Mouse (Mus musculus): ENCODE measurements at regions not wholly inside any gene's neighbourhood (a gene's known extent, or its start where the extent isn't known, plus 50 kb on each side); places are given as distances from the start of the nearest gene placed in this dataset.

- Histone ChIP-seq H3K36me3 (ENCODE audit: control insufficient read depth, insufficient read depth, low read length) (no peaks in the 10 kb centered on the region), H3K4me3 (ENCODE audit: insufficient read depth, low read depth, low read length) (no peak overlapping the region), H3K27me3 (replicated peaks; ENCODE audit: control insufficient read depth, insufficient read depth, low read length) (no peaks in the 10 kb centered on the region), H3K4me1 (ENCODE audit: control insufficient read depth, insufficient read depth, low read length) (no peaks in the 10 kb centered on the region), H3K27ac (ENCODE audit: insufficient read depth, low read depth, low read length) (no peak overlapping the region)
- WGBS: 80% methylated on average over 7 of the region's 7 CpGs
- no peak for DNase-seq
- TF ChIP-seq POLR2A (IDR thresholded peaks at IDR 0.05; ENCODE audit: low read depth, low read length) (no peak), CTCF (conservative IDR thresholded peaks at IDR 0.05; ENCODE audit: insufficient read depth, insufficient read length, low read depth, low read length) (no peak)
Measured at GRCm38 (mm10) chr3:27779892-27780291, 68.8 kb upstream of the Fndc3b start.

GRCm38 (mm10) chr3:27777751-27778150, 66.6 kb upstream of the Fndc3b start:
- H3K4me3 ChIP-seq (ENCODE audit: insufficient read depth, low read depth, low read length): no peak overlapping the region
- DNase-seq: no peak
- 87% methylated on average over 6 of the region's 6 CpGs for WGBS
- H3K4me1 ChIP-seq (ENCODE audit: control insufficient read depth, insufficient read depth, low read length): no peaks in the 10 kb centered on the region
- no peak overlapping the region for H3K27ac ChIP-seq (ENCODE audit: insufficient read depth, low read depth, low read length)
- no peaks in the 10 kb centered on the region for H3K36me3 ChIP-seq (ENCODE audit: control insufficient read depth, insufficient read depth, low read length)
- no peak for TF ChIP-seq CTCF (conservative IDR thresholded peaks at IDR 0.05; ENCODE audit: insufficient read depth, insufficient read length, low read depth, low read length)
- TF ChIP-seq POLR2A (IDR thresholded peaks at IDR 0.05; ENCODE audit: low read depth, low read length): no peak
- H3K27me3 ChIP-seq (replicated peaks; ENCODE audit: control insufficient read depth, insufficient read depth, low read length): no peaks in the 10 kb centered on the region

GRCm38 (mm10) chr3:27773176-27773575, 62.1 kb upstream of the Fndc3b start:
- no peaks in the 10 kb centered on the region for H3K4me1 ChIP-seq (ENCODE audit: control insufficient read depth, insufficient read depth, low read length)
- WGBS: 90% methylated on average over 3 of the region's 3 CpGs
- H3K36me3 ChIP-seq (ENCODE audit: control insufficient read depth, insufficient read depth, low read length): no peaks in the 10 kb centered on the region
- no peak overlapping the region for H3K27ac ChIP-seq (ENCODE audit: insufficient read depth, low read depth, low read length)
- DNase-seq: no peak
- no peak overlapping the region for H3K4me3 ChIP-seq (ENCODE audit: insufficient read depth, low read depth, low read length)
- TF ChIP-seq CTCF (conservative IDR thresholded peaks at IDR 0.05; ENCODE audit: insufficient read depth, insufficient read length, low read depth, low read length) (no peak), POLR2A (IDR thresholded peaks at IDR 0.05; ENCODE audit: low read depth, low read length) (no peak)
- H3K27me3 ChIP-seq (replicated peaks; ENCODE audit: control insufficient read depth, insufficient read depth, low read length): no peaks in the 10 kb centered on the region

- TF ChIP-seq CTCF (conservative IDR thresholded peaks at IDR 0.05; ENCODE audit: insufficient read depth, insufficient read length, low read depth, low read length): no peak
- TF ChIP-seq POLR2A (IDR thresholded peaks at IDR 0.05; ENCODE audit: low read depth, low read length): no peak
- H3K4me1 ChIP-seq (ENCODE audit: control insufficient read depth, insufficient read depth, low read length): peaks cover 4% of the 10 kb centered on the region
- WGBS: 94% methylated on average over 5 of the region's 5 CpGs
- no peaks in the 10 kb centered on the region for H3K27me3 ChIP-seq (replicated peaks; ENCODE audit: control insufficient read depth, insufficient read depth, low read length)
- no peaks in the 10 kb centered on the region for H3K36me3 ChIP-seq (ENCODE audit: control insufficient read depth, insufficient read depth, low read length)
- no peak for DNase-seq
- H3K27ac ChIP-seq (ENCODE audit: insufficient read depth, low read depth, low read length): no peak overlapping the region
- H3K4me3 ChIP-seq (ENCODE audit: insufficient read depth, low read depth, low read length): no peak overlapping the region
Measured at GRCm38 (mm10) chr3:27769438-27769837, 58.3 kb upstream of the Fndc3b start.

GRCm38 (mm10) chr3:27767188-27767587, 56.1 kb upstream of the Fndc3b start:
- no peak for DNase-seq
- Histone ChIP-seq H3K4me1 (ENCODE audit: control insufficient read depth, insufficient read depth, low read length) (peaks cover 4% of the 10 kb centered on the region), H3K27me3 (replicated peaks; ENCODE audit: control insufficient read depth, insufficient read depth, low read length) (no peaks in the 10 kb centered on the region), H3K36me3 (ENCODE audit: control insufficient read depth, insufficient read depth, low read length) (no peaks in the 10 kb centered on the region), H3K4me3 (ENCODE audit: insufficient read depth, low read depth, low read length) (no peak overlapping the region), H3K27ac (ENCODE audit: insufficient read depth, low read depth, low read length) (no peak overlapping the region)
- WGBS: 73% methylated on average over 8 of the region's 8 CpGs
- no peak for TF ChIP-seq POLR2A (IDR thresholded peaks at IDR 0.05; ENCODE audit: low read depth, low read length)
- no peak for TF ChIP-seq CTCF (conservative IDR thresholded peaks at IDR 0.05; ENCODE audit: insufficient read depth, insufficient read length, low read depth, low read length)

GRCm38 (mm10) chr3:27766421-27766820, 55.3 kb upstream of the Fndc3b start:
- no peaks in the 10 kb centered on the region for H3K27me3 ChIP-seq (replicated peaks; ENCODE audit: control insufficient read depth, insufficient read depth, low read length)
- WGBS: 69% methylated on average over 6 of the region's 6 CpGs
- peaks cover 4% of the 10 kb centered on the region for H3K4me1 ChIP-seq (ENCODE audit: control insufficient read depth, insufficient read depth, low read length)
- H3K4me3 ChIP-seq (ENCODE audit: insufficient read depth, low read depth, low read length): no peak overlapping the region
- no peak for TF ChIP-seq POLR2A (IDR thresholded peaks at IDR 0.05; ENCODE audit: low read depth, low read length)
- TF ChIP-seq CTCF (conservative IDR thresholded peaks at IDR 0.05; ENCODE audit: insufficient read depth, insufficient read length, low read depth, low read length): no peak
- no peaks in the 10 kb centered on the region for H3K36me3 ChIP-seq (ENCODE audit: control insufficient read depth, insufficient read depth, low read length)
- no peak overlapping the region for H3K27ac ChIP-seq (ENCODE audit: insufficient read depth, low read depth, low read length)
- DNase-seq: peak; percentile 29

GRCm38 (mm10) chr3:27765929-27766328, 54.8 kb upstream of the Fndc3b start:
- TF ChIP-seq CTCF (conservative IDR thresholded peaks at IDR 0.05; ENCODE audit: insufficient read depth, insufficient read length, low read depth, low read length) (no peak), POLR2A (IDR thresholded peaks at IDR 0.05; ENCODE audit: low read depth, low read length) (no peak)
- no peak overlapping the region for H3K4me3 ChIP-seq (ENCODE audit: insufficient read depth, low read depth, low read length)
- peak; percentile 64 for DNase-seq
- 0 out of 2 replicates have a peak overlapping the region, but pooled peaks have one; percentile 14 for H3K27ac ChIP-seq (ENCODE audit: insufficient read depth, low read depth, low read length)
- no peaks in the 10 kb centered on the region for H3K27me3 ChIP-seq (replicated peaks; ENCODE audit: control insufficient read depth, insufficient read depth, low read length)
- H3K36me3 ChIP-seq (ENCODE audit: control insufficient read depth, insufficient read depth, low read length): no peaks in the 10 kb centered on the region
- H3K4me1 ChIP-seq (ENCODE audit: control insufficient read depth, insufficient read depth, low read length): peaks cover 4% of the 10 kb centered on the region
- 69% methylated on average over 7 of the region's 7 CpGs for WGBS

GRCm38 (mm10) chr3:27764556-27764955, 53.4 kb upstream of the Fndc3b start:
- DNase-seq: no peak
- TF ChIP-seq POLR2A (IDR thresholded peaks at IDR 0.05; ENCODE audit: low read depth, low read length): no peak
- no peak for TF ChIP-seq CTCF (conservative IDR thresholded peaks at IDR 0.05; ENCODE audit: insufficient read depth, insufficient read length, low read depth, low read length)
- no peaks in the 10 kb centered on the region for H3K27me3 ChIP-seq (replicated peaks; ENCODE audit: control insufficient read depth, insufficient read depth, low read length)
- no peaks in the 10 kb centered on the region for H3K36me3 ChIP-seq (ENCODE audit: control insufficient read depth, insufficient read depth, low read length)
- H3K4me1 ChIP-seq (ENCODE audit: control insufficient read depth, insufficient read depth, low read length): peaks cover 4% of the 10 kb centered on the region
- no peak overlapping the region for H3K4me3 ChIP-seq (ENCODE audit: insufficient read depth, low read depth, low read length)
- no peak overlapping the region for H3K27ac ChIP-seq (ENCODE audit: insufficient read depth, low read depth, low read length)
- 78% methylated on average over 2 of the region's 2 CpGs for WGBS

Data from kidney, adult 2 months (tissue).